Mouse (Mus musculus) testis, adult 2 months (tissue): Measurements from ENCODE around the gene Unc13a. TPM values are rescaled to one million over a fixed set of nuclear protein-coding genes. Genes with fewer than 3 reads are reported as not detected.

Experiments used
- H3K27ac ChIP-seq: fragments of 200-500 bp; 2 replicates; pipeline ENCODE4 v1.5.1; 2012; ENCODE audit warnings: low read depth, low read length; ENCODE audit not compliant: control insufficient read depth, insufficient read depth
- H3K27me3 ChIP-seq: fragments of 200-500 bp; 2 replicates; pipeline ENCODE4 v1.6.1; 2012; ENCODE audit warnings: mild to moderate bottlenecking, low read length, moderate library complexity; ENCODE audit not compliant: control insufficient read depth, insufficient read depth
- H3K36me3 ChIP-seq: fragments of 200-500 bp; 2 replicates; pipeline ENCODE4 v1.6.1; 2012; ENCODE audit warnings: mild to moderate bottlenecking, low read length; ENCODE audit not compliant: control insufficient read depth, insufficient read depth
- H3K4me1 ChIP-seq: fragments of 200-500 bp; 2 replicates; pipeline ENCODE4 v1.6.1; 2012; ENCODE audit warnings: low read length; ENCODE audit not compliant: control insufficient read depth, insufficient read depth
- H3K4me3 ChIP-seq: fragments of 200-500 bp; 2 replicates; pipeline ENCODE4 v1.5.1; 2012; ENCODE audit warnings: low read depth, mild to moderate bottlenecking, low read length, moderate library complexity, mixed read lengths; ENCODE audit not compliant: control insufficient read depth
- CTCF ChIP-seq: fragments of 200-500 bp; IDR thresholded peaks from 2 replicates; pipeline ENCODE4 v1.5.1; 2012; ENCODE audit warnings: low read depth, mild to moderate bottlenecking, inconsistent platforms, low read length, moderate library complexity; ENCODE audit not compliant: control insufficient read depth, insufficient read depth, insufficient replicate concordance
- POLR2A ChIP-seq: fragments of 200-500 bp; IDR thresholded peaks from 2 replicates; pipeline ENCODE4 v1.6.1; 2012; ENCODE audit warnings: low read depth, mild to moderate bottlenecking, inconsistent platforms, low read length, moderate library complexity; ENCODE audit not compliant: control insufficient read depth
- polyA plus RNA-seq: library from polyadenylated mRNA; depleted of rRNA; stranded (reverse); fragments of >200 nt; gene quantifications from 2 replicates; pipeline ENCODE4 v1.2.3, GENCODE M21; 2012

Gene Unc13a
- polyA plus RNA-seq, 1 experiment: 0.33 TPM

- Histone ChIP-seq H3K27me3 (no peaks in the 10 kb centered on the region; the same call in 1 of the 2 replicates), H3K4me3 (no peak overlapping the region), H3K4me1 (peaks cover 21% of the 10 kb centered on the region), H3K27ac (no peak overlapping the region), H3K36me3 (no peaks in the 10 kb centered on the region)
- TF ChIP-seq CTCF (no peak), POLR2A (no peak)
Measured at GRCm38 (mm10) chr8:71679116-71679515, 7.6 kb upstream of the Unc13a start.

GRCm38 (mm10) chr8:71678216-71678615 lies 6.7 kb upstream of the Unc13a start:
- H3K4me3 ChIP-seq: no peak overlapping the region
- no peak for TF ChIP-seq POLR2A
- peaks cover 21% of the 10 kb centered on the region for H3K4me1 ChIP-seq
- H3K36me3 ChIP-seq: no peaks in the 10 kb centered on the region
- no peak overlapping the region for H3K27ac ChIP-seq
- no peaks in the 10 kb centered on the region; the same call in 1 of the 2 replicates for H3K27me3 ChIP-seq

- no peak for TF ChIP-seq POLR2A
- no peak for TF ChIP-seq CTCF
- no peak overlapping the region for H3K27ac ChIP-seq
- peaks cover 21% of the 10 kb centered on the region for H3K4me1 ChIP-seq
- H3K36me3 ChIP-seq: no peaks in the 10 kb centered on the region
- no peak overlapping the region for H3K4me3 ChIP-seq
- H3K27me3 ChIP-seq: no peaks in the 10 kb centered on the region; the same call in 1 of the 2 replicates
Measured at GRCm38 (mm10) chr8:71677555-71677954, 6.0 kb upstream of the Unc13a start.

GRCm38 (mm10) chr8:71676803-71677202 lies 5.2 kb upstream of the Unc13a start:
- peaks cover 16% of the 10 kb centered on the region for H3K4me1 ChIP-seq
- no peak overlapping the region for H3K4me3 ChIP-seq
- no peaks in the 10 kb centered on the region; the same call in 1 of the 2 replicates for H3K27me3 ChIP-seq
- TF ChIP-seq CTCF: no peak
- no peak for TF ChIP-seq POLR2A
- no peak overlapping the region for H3K27ac ChIP-seq
- no peaks in the 10 kb centered on the region for H3K36me3 ChIP-seq

- no peak within 1 kb of the TSS for H3K27ac ChIP-seq
- H3K36me3 ChIP-seq: no peaks in the 10 kb centered on the region
- no peaks in the 10 kb centered on the region; the same call in 1 of the 2 replicates for H3K27me3 ChIP-seq
- TF ChIP-seq CTCF (no peak), POLR2A (no peak)
- H3K4me3 ChIP-seq: peak within 1 kb of the TSS; percentile 60
- H3K4me1 ChIP-seq: peaks cover 17% of the 10 kb centered on the region
Measured at GRCm38 (mm10) chr8:71676020-71676741, 4.6 kb upstream of the Unc13a start, which contains the start of gene Jak3. Jak3 (plus strand) TSS chr8:71676296.

- H3K27ac ChIP-seq: no peak overlapping the region
- TF ChIP-seq POLR2A: no peak
- no peak for TF ChIP-seq CTCF
Measured at GRCm38 (mm10) chr8:71675456-71676019, 4.0 kb upstream of the Unc13a start.

GRCm38 (mm10) chr8:71674071-71674470 lies 2.5 kb upstream of the Unc13a start:
- H3K27ac ChIP-seq: no peak overlapping the region
- no peak overlapping the region for H3K4me3 ChIP-seq
- TF ChIP-seq POLR2A (no peak), CTCF (no peak)
- H3K4me1 ChIP-seq: peaks cover 16% of the 10 kb centered on the region
- no peaks in the 10 kb centered on the region for H3K36me3 ChIP-seq
- no peaks in the 10 kb centered on the region for H3K27me3 ChIP-seq

More at GRCm38 (mm10) chr8:71675456-71676019, 4.0 kb upstream of the Unc13a start:
- Histone ChIP-seq H3K27me3 (no peaks in the 10 kb centered on the region; the same call in 1 of the 2 replicates), H3K36me3 (no peaks in the 10 kb centered on the region), H3K4me1 (peaks cover 19% of the 10 kb centered on the region), H3K4me3 (no peak overlapping the region)
